Mouse (Mus musculus) gastrocnemius, postnatal 36 days (tissue): Measurements from ENCODE around the gene Hsf5. TPM values are rescaled to one million over a fixed set of nuclear protein-coding genes. Genes with fewer than 3 reads are reported as not detected.

ENCODE experiments used
- DNase-seq, 2 experiments: peaks; one replicate each; pipeline ENCODE4 v3.0.0; 2022
- intact Hi-C: fragments of 180-260 bp; cut with DNase I; formaldehyde crosslinking; loops from one replicate; pipeline ENCODE4 v1.15.1; 2025
- long read RNA-seq, 2 experiments: library from polyadenylated mRNA; stranded (forward); transcript quantifications; one replicate each; pipeline ENCODE4 v2.0.0; 2021
- total RNA-seq, 2 experiments: library from RNA; stranded (reverse); gene quantifications; 2 replicates each; pipeline ENCODE4 v1.2.3; 2021

Gene Hsf5
- total RNA-seq = not detected
- long read RNA-seq, experiment 1 = 0 reads
- long read RNA-seq, experiment 2 = 0 reads

DNA sequence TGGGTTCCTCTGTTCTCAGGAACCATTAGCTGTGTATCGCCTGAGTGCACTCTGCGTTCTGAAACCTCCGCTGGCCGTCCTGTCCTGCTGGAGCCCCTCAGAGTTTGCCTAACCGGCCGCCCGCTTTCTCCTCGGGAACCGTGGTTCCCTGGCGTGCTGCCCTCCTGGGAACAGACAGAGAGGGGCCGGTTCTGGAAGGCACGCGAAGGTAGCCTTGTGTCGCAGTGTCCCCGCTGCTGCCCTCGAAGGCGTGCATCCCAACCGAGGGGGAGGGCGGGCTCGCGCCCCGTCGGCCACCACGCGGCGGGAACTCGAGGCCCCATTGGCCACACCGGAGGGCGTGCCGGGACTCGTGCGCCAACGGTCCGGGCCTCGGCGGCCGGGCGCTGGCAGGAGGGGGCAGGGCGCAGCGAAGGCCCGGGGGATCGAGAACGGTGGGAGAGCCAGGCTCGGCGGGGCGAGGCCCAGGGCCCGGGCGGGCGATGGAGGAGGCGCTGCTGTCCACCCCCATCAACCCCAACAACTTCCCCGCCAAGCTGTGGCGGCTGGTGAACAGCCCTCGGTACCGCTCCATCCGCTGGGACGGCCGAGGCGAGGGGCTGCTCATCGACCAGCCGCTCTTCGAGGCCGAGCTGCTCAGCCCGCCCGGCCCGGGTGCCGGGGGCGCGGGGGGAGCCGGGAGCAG, at the start of gene Hsf5:
Gene Hsf5, plus strand, starts transcription at position 375 of the 685 bp plus-strand sequence.
- intact Hi-C loops = no loop called here
- no peak for DNase-seq

DNA sequence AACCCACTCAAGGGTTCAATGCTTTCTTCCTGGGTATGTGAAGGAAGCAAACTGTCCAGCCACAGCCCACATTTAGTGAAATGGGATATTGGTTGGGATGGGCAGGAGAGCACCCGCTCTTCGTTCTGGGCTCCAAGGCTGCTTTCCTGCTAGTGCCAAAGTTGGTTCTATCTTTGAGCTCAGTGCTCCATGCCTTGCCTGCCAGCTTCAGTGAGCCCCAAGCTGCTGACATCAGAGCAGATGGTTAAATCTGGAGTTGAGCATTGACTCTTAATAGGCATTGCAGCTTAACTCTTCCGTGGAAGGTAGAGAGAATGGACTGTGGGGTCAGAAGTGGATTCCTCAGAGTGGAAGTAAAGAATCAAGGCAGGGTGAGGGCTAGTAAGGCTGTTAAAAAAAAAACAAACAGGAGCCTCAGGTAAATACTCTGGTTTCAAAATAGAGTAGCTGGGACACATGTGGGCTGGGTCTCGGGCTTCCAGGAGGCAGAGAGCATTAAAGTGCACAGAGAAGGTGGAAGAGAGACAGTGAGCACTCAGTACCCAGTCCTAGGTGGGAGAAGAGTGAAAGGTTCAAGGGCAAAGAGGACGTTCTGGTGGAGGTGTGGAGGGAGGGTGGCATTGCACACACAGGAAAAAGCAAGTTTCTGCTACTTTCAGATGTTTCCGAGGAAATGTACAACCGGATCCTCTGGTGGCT, 48.6 kb upstream of the Hsf5 start, which contains the start of gene Sept4:
Gene Sept4, plus strand, starts transcription at position 649 of the 699 bp plus-strand sequence.
- intact Hi-C loops = no loop called here
- peak in 1 of 2 experiments; percentile 4 for DNase-seq

- intact Hi-C loops = no loop called here
- DNase-seq = no peak
Observed at GRCm38 (mm10) chr11:87570743-87571142, 46.2 kb upstream of the Hsf5 start.

GRCm38 (mm10) chr11:87571361-87571950, 45.5 kb upstream of the Hsf5 start:
- intact Hi-C loops = no loop called here
- no peak for DNase-seq

DNA sequence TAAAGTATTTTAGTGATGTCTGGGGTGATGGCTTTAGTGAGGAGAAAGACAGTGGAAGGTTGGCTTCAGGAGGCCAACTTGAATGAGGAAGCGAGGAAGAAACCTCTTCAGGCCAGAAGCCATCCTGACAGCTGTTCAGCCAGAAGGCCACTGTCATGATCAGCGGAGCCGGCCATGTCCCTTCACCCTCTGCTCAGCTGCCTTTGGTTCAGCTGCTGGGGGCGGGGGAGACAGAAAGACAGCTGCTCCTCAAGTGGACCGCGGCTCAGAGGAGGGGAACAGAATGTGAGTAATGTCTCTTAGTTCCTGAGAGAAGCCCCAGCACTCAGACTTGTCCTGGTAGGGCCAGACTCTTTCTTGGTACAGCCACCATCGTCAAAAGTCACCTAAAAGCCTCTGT, 43.2 kb upstream of the Hsf5 start:
- DNase-seq = no peak
- intact Hi-C loops = no loop called here

DNA sequence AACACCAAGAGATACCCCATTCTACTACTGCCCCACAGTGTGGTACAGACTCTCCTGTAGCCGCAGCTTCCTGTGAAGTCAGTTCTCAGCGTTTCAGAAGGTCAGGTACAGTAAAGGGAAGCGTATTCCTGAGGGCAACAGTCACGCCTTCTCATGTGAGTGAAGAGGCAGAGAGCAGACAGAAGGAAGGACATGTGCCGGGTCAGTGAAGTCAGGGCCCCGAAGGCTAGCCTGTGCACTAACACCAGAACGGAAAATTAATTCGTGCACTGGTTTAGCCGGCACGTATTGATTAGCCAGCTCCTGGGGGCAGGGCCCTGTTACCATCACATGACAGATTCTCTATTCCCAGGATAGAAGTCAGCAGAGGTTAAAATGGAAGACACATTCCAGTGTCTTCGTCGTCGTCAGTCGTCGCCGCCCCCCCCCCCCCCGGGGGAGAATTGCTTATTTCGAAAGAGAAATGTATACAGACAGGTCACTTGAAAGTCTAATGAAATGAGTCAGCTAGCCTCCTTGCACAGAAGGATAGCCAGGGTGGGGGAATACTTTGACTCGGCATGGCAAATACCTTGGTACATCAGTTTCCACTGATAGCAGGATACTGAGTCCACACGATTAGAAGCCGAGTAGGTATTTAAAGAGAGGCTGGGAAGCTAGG, 42.3 kb upstream of the Hsf5 start:
- DNase-seq = no peak
- intact Hi-C loops = no loop called here

DNA sequence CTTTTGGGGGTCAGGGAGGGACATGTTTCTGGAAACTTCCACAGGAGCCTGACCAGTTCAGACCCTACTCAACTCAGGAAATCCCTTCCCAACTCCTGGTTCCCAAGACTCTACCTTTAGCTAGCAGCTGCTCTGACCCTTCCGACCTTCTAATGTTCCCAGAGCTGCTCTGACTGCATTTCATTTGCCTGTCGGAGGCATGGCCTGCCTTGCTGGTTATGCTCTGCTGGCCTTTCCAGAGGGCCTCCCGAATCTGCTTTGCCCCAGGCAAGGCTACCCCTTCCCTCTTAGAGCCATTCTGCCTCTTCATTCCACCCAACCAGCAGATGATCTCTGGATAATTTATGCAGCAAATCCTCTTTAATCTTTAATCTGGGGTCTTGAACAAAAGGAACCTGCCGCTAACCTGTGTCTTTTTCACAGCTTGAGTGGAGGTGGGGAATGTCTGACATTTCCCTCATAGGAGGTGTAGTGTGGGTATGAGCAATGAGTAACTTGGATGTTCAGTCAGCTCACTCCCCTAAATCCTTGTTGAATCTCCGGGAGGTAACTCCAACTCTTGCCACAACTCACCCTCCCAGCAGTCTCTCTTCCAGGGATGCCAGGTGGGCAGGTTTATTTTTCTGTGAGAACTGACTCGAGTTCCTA, 39.2 kb upstream of the Hsf5 start:
- no peak for DNase-seq
- intact Hi-C loops = no loop called here

DNA sequence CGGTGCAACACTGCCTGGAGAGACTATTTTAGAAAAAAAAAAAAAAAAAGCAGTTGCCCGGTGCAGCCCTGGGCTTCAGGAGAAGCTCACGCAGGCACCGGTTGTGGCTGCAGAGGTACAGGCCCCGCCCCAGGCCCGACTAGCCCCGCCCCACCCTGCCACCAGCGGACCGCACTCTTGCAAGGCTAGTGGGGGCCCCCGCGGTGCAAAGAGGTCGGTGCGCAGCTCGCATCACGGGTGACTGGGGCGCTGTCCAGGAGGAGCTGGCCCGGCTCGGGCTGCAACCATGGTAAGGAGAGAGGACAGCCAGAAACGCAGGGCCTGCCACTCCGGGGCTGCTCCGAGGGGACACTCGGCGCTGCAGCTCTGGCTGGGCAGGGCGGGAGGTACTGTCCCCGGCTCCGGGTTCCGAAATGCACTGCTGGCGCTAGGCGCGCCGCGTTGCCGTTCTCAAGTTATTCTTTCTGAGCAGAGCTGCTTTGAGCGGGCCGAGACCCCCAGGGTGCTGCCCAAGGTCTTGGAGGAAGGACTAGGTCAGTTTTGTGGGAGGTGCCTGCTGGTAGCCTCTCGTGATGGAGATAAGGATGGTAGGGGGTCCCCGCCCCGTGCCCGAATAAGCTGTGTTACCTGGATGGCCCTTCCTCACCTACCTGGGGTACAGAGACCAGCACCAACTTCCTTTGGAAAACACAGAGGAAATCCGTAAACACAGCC, 38.6 kb upstream of the Hsf5 start:
- intact Hi-C loops = no loop called here
- peak; percentile 44 to 60 for DNase-seq

- DNase-seq = no peak
- intact Hi-C loops = no loop called here
Observed at GRCm38 (mm10) chr11:87578963-87579601, 37.9 kb upstream of the Hsf5 start.

DNA sequence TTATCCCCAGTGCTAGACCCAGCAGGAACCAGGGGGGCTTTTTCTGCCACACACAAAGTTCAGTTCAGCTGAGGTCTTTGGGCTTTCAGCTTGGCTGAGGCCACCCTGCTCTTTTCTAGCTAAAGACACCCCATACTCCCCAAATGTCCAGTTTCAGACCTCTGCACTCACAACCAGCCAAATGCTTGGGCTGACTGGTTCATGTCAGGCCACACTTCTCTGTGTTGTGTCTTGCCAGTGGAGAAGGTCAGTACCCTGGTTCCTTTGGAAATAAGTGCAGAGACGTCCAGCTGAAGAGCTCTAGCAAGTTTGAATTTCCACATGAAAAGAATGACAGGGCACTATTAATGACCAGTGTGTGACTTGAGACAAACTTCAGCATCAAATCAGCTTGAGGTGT, 37.3 kb upstream of the Hsf5 start:
- intact Hi-C loops = no loop called here
- no peak for DNase-seq

GRCm38 (mm10) chr11:87580543-87581085, 36.4 kb upstream of the Hsf5 start:
- no peak for DNase-seq
- intact Hi-C loops = no loop called here

DNA sequence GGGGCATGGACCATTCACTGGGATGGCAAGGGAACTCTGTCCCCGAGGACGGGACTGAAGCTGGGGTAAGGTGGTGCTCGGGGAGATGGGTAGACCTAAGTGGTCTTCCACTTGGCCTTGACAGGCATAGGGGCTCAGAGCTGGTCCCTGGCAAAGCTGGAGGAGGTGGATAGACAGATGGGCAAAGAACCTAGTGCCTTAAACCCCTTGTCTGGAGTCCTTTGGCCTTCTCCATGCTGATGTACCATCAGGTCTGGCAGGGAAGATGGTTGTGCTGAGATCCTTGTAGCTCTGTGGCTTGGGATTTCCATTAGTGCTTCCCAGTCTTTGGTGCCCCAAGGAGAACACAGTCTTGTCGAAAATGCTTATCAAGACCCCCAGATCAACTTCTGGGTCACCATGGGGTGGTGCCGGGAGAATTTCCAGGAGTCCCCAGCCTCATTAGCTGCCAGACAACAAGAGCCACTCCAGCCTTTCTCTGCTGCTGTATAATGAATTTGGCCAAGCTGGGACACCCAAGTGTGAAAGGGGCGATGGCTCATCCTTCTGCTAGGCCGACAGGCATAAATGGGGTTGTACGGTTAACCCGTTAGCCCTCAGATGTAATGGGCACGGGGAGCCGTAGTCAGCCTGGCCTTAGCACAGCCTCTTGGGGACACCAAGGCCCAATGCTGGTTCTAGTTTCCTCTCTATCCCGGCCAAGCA, 35.7 kb upstream of the Hsf5 start:
- intact Hi-C loops = no loop called here
- DNase-seq = no peak

- DNase-seq = no peak
- intact Hi-C loops = no loop called here
Observed at GRCm38 (mm10) chr11:87581933-87582710, 34.8 kb upstream of the Hsf5 start.

GRCm38 (mm10) chr11:87583291-87584034, 33.5 kb upstream of the Hsf5 start:
- intact Hi-C loops = no loop called here
- no peak for DNase-seq

DNA sequence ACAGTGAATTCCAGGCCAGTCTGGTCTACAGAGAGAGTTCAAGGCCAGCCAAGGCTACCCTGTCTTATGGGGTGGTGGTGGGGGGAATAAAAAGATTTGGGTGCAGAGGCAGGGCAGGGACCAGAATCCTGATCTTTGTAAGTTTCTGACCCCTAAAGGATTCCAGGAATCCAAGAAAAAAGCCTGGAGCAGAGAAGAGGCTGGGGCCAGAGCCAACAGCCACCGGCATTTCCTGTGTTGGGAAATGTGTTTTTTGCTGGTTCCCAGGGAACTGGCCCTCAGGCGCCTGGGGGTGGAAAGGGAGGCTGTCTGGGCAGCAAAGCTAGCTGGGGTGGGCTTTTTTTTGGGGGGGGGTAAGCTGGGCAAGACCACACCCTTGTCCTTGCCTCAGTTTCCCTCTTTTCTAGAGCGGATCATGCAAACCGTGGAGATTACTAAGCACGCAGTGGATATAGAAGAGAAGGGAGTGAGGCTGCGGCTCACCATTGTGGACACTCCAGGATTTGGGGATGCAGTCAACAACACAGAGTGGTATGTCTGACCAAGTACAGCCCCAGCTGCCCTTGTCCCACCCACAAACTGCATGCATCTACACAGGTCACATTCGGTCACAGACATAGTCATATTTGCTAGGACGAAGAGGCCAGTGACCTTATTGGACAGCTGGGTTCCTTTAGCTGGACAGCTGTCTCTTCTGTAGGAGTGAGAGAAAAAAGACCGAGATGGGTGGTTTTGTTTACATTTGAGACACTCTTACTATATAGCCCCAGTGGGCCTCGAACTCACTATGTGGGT, 32.1 kb upstream of the Hsf5 start:
- DNase-seq = peak in 1 of 2 experiments; percentile 50

GRCm38 (mm10) chr11:87587211-87587874, 29.6 kb upstream of the Hsf5 start:
- no peak for DNase-seq
- intact Hi-C loops = no loop called here

More for the DNA sequence above, 32.1 kb upstream of the Hsf5 start:
- intact Hi-C loops = no loop called here
